Mouse (Mus musculus): Measurements from ENCODE around the gene Mesp2.
"Not testable (repeated sequence)": the region's sequence is repeated elsewhere in the genome, so short reads cannot be mapped to it uniquely, and the experiment has no call there.

The Mesp2 gene

GRCm38 (mm10) chr7:79810611-79811506 lies at the start of gene Mesp2:
Gene Mesp2, plus strand, starts transcription at chr7:79810727.
- DNase-seq, result peak; percentile 82 to 90

GRCm38 (mm10) chr7:79761124-79761876 lies 49.2 kb upstream of the Mesp2 start:
- DNase-seq, result no peak

- no peak for DNase-seq
Observed at GRCm38 (mm10) chr7:79762106-79762505, 48.4 kb upstream of the Mesp2 start.

- no peak for DNase-seq
Observed at GRCm38 (mm10) chr7:79765991-79766390, 44.5 kb upstream of the Mesp2 start.

- DNase-seq, result no peak
Observed at GRCm38 (mm10) chr7:79769664-79770063, 40.9 kb upstream of the Mesp2 start.

- no peak for DNase-seq
Observed at GRCm38 (mm10) chr7:79771561-79772512, 38.7 kb upstream of the Mesp2 start.

- peak; percentile 84 to 87 for DNase-seq
Observed at GRCm38 (mm10) chr7:79780647-79781626, 29.6 kb upstream of the Mesp2 start.

- DNase-seq, result no peak
Observed at GRCm38 (mm10) chr7:79781826-79782515, 28.6 kb upstream of the Mesp2 start.

GRCm38 (mm10) chr7:79782516-79782855 lies 28.0 kb upstream of the Mesp2 start:
- no peak for DNase-seq

GRCm38 (mm10) chr7:79786295-79786694 lies 24.2 kb upstream of the Mesp2 start:
- peak; percentile 79 to 83 for DNase-seq

GRCm38 (mm10) chr7:79789812-79790211 lies 20.7 kb upstream of the Mesp2 start:
- not testable (repeated sequence) for DNase-seq

- DNase-seq, result peak; percentile 53 to 72
Observed at GRCm38 (mm10) chr7:79792635-79793421, 17.7 kb upstream of the Mesp2 start.

GRCm38 (mm10) chr7:79793688-79794087 lies 16.8 kb upstream of the Mesp2 start, which contains the start of gene Mesp1:
Gene Mesp1, minus strand, starts transcription at chr7:79793788.
- no peak for DNase-seq

- DNase-seq, result no peak
Observed at GRCm38 (mm10) chr7:79798606-79799005, 11.9 kb upstream of the Mesp2 start.

GRCm38 (mm10) chr7:79799048-79799447 lies 11.5 kb upstream of the Mesp2 start:
- DNase-seq, result peak; percentile 90 to 92

- no peak for DNase-seq
Observed at GRCm38 (mm10) chr7:79799506-79799905, 11.0 kb upstream of the Mesp2 start.

- no peak for DNase-seq
Observed at GRCm38 (mm10) chr7:79800336-79800735, 10.2 kb upstream of the Mesp2 start.

GRCm38 (mm10) chr7:79801391-79801790 lies 9.1 kb upstream of the Mesp2 start:
- no peak for DNase-seq

- no peak for DNase-seq
Observed at GRCm38 (mm10) chr7:79802037-79802436, 8.5 kb upstream of the Mesp2 start.

- DNase-seq, result peak; percentile 48 to 57
Observed at GRCm38 (mm10) chr7:79803887-79804286, 6.6 kb upstream of the Mesp2 start.

All from kidney, postnatal 4 days (tissue).